13 mouse cellular contexts compared by ENCODE assay signal in the genomic region with DNA sequence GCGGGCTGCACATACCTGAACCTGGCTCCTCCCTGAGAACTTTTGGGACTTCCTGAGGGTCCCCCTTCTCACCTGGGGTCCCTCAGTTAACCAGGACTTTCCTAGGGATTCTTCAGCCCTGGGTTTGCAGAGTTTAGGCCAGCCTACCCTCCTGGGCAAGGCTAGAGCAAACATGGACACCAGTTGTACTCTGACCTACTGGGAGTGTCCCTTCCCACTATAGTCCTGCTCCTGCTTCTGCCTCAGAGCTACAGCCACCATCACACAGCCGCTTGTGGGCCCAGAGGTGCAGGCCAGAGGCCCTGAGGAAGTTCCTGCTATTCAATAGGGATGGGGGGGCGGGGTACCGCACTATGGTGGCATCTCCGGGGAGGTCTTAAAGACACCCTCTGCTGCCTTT. TPM values are rescaled to one million over a fixed set of nuclear protein-coding genes. Genes with fewer than 3 reads are reported as not detected.
"Had no signal": no experiment of that assay in that cellular context is flagged by ENCODE, and none has a peak within 500 bp of the region (broad histone marks: within the 10 kb centered on the region; RNA-seq: fewer than 3 reads in every experiment).

No protein-coding gene starts in this region.

- H3K9ac ChIP-seq: limb, embryonic 13.5 days; midbrain, embryonic 13.5 days; neural tube, embryonic 15.5 days had no signal

- H3K27me3 ChIP-seq: limb, embryonic 13.5 days; midbrain, embryonic 13.5 days; neural tube, embryonic 15.5 days had no signal

- H3K36me3 ChIP-seq: limb, embryonic 13.5 days; midbrain, embryonic 13.5 days; neural tube, embryonic 15.5 days had no signal

- H3K4me3 ChIP-seq: layer of hippocampus, adult 2 months; limb, embryonic 13.5 days; midbrain, embryonic 13.5 days; myocyte; neural tube, embryonic 15.5 days had no signal

- H3K9me3 ChIP-seq: limb, embryonic 13.5 days; midbrain, embryonic 13.5 days; neural tube, embryonic 15.5 days had no signal

- H3K4me2 ChIP-seq: limb, embryonic 13.5 days; midbrain, embryonic 13.5 days; neural tube, embryonic 15.5 days had no signal

- H3K27ac ChIP-seq: kidney, postnatal 0 days; layer of hippocampus, adult 2 months; limb, embryonic 13.5 days; midbrain, embryonic 13.5 days; neural tube, embryonic 15.5 days had no signal

- DNase-seq: kidney, adult 11 months; kidney, adult 9 months; kidney, postnatal 36 days; lung, adult 18-20 months; right cerebral cortex, adult 18-20 months; right cerebral cortex, postnatal 25 days; thymus, postnatal 36 days had no signal

- ATAC-seq: midbrain, embryonic 13.5 days had no signal

RNA-seq across cellular contexts. Expression of gene Pkdrej, which starts 7.9 kb away (rescaled TPM):
- polyA plus RNA-seq: myocyte had no signal
